Mouse (Mus musculus) neural tube, embryonic 14.5 days (tissue): ENCODE measurements at regions not wholly inside any gene's neighbourhood (a gene's known extent, or its start where the extent isn't known, plus 50 kb on each side); places are given as distances from the start of the nearest gene placed in this dataset.
A peak's percentile ranks its signal among the peaks of the same experiment; 100 is the strongest.

Source experiments
- ATAC-seq: fragments of 200-750 bp; cut with Nextera tagmentation; 2 replicates; pipeline ENCODE4 v1.8.0; 2017; ENCODE audit warnings: low read depth, mild to moderate bottlenecking, moderate TSS enrichment, moderate library complexity
- H3K27ac ChIP-seq: fragments of 300-500 bp; sonication (generic); 2 replicates; pipeline ENCODE4 v1.5.1; 2014; ENCODE audit warnings: low read depth, mild to moderate bottlenecking, control low read depth, low read length, moderate library complexity, mixed read lengths
- H3K27me3 ChIP-seq: fragments of 300-500 bp; sonication (generic); 2 replicates; pipeline ENCODE4 v1.6.1; 2014; ENCODE audit warnings: low read length; ENCODE audit not compliant: control insufficient read depth, insufficient read depth
- H3K36me3 ChIP-seq: fragments of 300-500 bp; sonication (generic); 2 replicates; pipeline ENCODE4 v1.6.1; 2014; ENCODE audit warnings: low read length, mixed read lengths; ENCODE audit not compliant: control insufficient read depth, insufficient read depth
- H3K4me1 ChIP-seq: fragments of 300-500 bp; sonication (generic); 2 replicates; pipeline ENCODE4 v1.6.1; 2014; ENCODE audit warnings: low read length; ENCODE audit not compliant: control insufficient read depth, insufficient read depth
- H3K4me2 ChIP-seq: fragments of 300-500 bp; sonication (generic); 2 replicates; pipeline ENCODE4 v1.6.1; 2014; ENCODE audit warnings: mild to moderate bottlenecking, low read depth, low read length, control low read depth
- H3K4me3 ChIP-seq: fragments of 300-500 bp; sonication (generic); 2 replicates; pipeline ENCODE4 v1.5.1; 2014; ENCODE audit warnings: low read depth, low read length, control low read depth, mixed read lengths
- H3K9ac ChIP-seq: fragments of 300-500 bp; sonication (generic); replicated peaks from 2 replicates; pipeline ENCODE4 v1.6.1; 2014; ENCODE audit warnings: low read depth, mild to moderate bottlenecking, control low read depth, low read length, mixed read lengths
- H3K9me3 ChIP-seq: fragments of 300-500 bp; sonication (generic); 2 replicates; pipeline ENCODE4 v1.6.1; 2016; ENCODE audit warnings: low read length; ENCODE audit not compliant: control insufficient read depth
- WGBS: fragments of 180-500 bp; shearing (Covaris S2); extraction: QIAGEN DNeasy Blood & Tissue Kit; methylation state at CpG from one replicate; pipeline ENCODE4 v1.1.7; 2014; 5-methylcytosine and 5-hydroxymethylcytosine counted together

DNA sequence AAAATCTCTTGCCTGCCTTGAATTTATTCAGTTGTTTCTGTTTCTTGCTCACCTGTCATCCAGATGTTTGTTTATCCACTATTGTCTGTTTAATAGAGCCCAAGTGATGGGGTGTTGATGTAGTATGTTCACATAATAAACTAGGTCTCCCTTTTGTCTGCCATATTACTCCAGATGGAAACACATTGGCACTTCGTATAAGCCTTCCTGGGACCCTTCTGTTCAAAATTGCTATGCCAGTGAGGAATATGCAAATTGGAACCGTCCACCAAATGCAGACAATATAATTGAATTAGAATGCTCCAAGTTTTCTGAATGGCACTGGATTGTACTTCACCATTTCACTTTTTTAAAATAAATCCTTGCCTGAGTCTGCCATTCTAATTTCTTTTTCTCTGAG lies 383.5 kb downstream of the Rps29 start:
- Histone ChIP-seq H3K27me3 (no peaks in the 10 kb centered on the region), H3K4me2 (no peak overlapping the region), H3K4me1 (no peaks in the 10 kb centered on the region), H3K9me3 (no peaks in the 10 kb centered on the region), H3K36me3 (no peaks in the 10 kb centered on the region), H3K4me3 (no peak overlapping the region), H3K27ac (no peak overlapping the region), H3K9ac (no peak overlapping the region)
- 45% methylated on average over 2 of the region's 2 CpGs for WGBS
- 0 out of 2 replicates have a peak, but pooled peaks have one; percentile 49 for ATAC-seq

GRCm38 (mm10) chr12:68774800-68775199 lies 384.2 kb downstream of the Rps29 start:
- ATAC-seq: no peak
- Histone ChIP-seq H3K4me1 (no peaks in the 10 kb centered on the region), H3K9me3 (no peaks in the 10 kb centered on the region), H3K4me3 (no peak overlapping the region), H3K27me3 (no peaks in the 10 kb centered on the region), H3K9ac (no peak overlapping the region), H3K27ac (no peak overlapping the region), H3K4me2 (no peak overlapping the region), H3K36me3 (no peaks in the 10 kb centered on the region)
- 78% methylated on average over 8 of the region's 8 CpGs for WGBS

- no peaks in the 10 kb centered on the region for H3K9me3 ChIP-seq
- H3K27ac ChIP-seq: no peak overlapping the region
- no peaks in the 10 kb centered on the region for H3K4me1 ChIP-seq
- whole genome bisulfite sequencing: 88% methylated on average over 7 of the region's 7 CpGs
- H3K9ac ChIP-seq: no peak overlapping the region
- no peak overlapping the region for H3K4me3 ChIP-seq
- no peaks in the 10 kb centered on the region for H3K36me3 ChIP-seq
- H3K4me2 ChIP-seq: no peak overlapping the region
- no peak for ATAC-seq
- H3K27me3 ChIP-seq: no peaks in the 10 kb centered on the region
These were observed 400.5 kb downstream of the Rps29 start for GRCm38 (mm10) chr12:68758263-68759020.

DNA sequence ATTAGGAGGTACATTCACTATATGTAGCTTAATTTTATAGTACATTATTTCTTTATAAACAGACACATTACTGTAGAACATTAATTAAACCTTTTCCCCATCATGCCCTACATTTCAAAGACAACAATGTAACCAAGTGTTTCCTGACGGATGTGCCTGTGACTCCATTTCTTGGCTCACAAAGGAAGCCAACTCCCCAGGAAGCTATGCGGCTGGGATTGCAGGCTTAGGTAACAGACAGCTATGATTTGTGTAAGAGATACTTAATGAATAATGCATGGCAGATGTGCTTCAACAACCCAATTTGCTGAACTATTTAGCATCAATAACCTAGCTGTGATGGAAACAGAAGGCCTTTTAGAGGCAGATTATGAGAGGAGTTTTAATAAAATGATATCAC lies 430.1 kb downstream of the Rps29 start:
- peak; percentile 83 for ATAC-seq
- Histone ChIP-seq H3K4me3 (no peak overlapping the region), H3K9me3 (no peaks in the 10 kb centered on the region), H3K36me3 (no peaks in the 10 kb centered on the region), H3K4me1 (no peaks in the 10 kb centered on the region), H3K27ac (no peak overlapping the region), H3K27me3 (no peaks in the 10 kb centered on the region), H3K4me2 (no peak overlapping the region), H3K9ac (no peak overlapping the region)
- WGBS: 11% methylated on average over 2 of the region's 2 CpGs

GRCm38 (mm10) chr12:68718946-68719345 lies 440.0 kb downstream of the Rps29 start:
- ATAC-seq: no peak
- Histone ChIP-seq H3K4me2 (no peak overlapping the region), H3K27ac (no peak overlapping the region), H3K27me3 (no peaks in the 10 kb centered on the region), H3K9me3 (no peaks in the 10 kb centered on the region), H3K36me3 (no peaks in the 10 kb centered on the region), H3K4me1 (no peaks in the 10 kb centered on the region), H3K9ac (no peak overlapping the region), H3K4me3 (no peak overlapping the region)

GRCm38 (mm10) chr12:68694275-68695267 lies 464.4 kb downstream of the Rps29 start:
- Histone ChIP-seq H3K36me3 (no peaks in the 10 kb centered on the region), H3K27me3 (no peaks in the 10 kb centered on the region), H3K9me3 (no peaks in the 10 kb centered on the region), H3K4me2 (no peak overlapping the region), H3K27ac (no peak overlapping the region), H3K4me1 (no peaks in the 10 kb centered on the region), H3K4me3 (no peak overlapping the region), H3K9ac (no peak overlapping the region)
- no peak for ATAC-seq
- 43% methylated on average over 11 of the region's 11 CpGs for WGBS

- H3K4me3 ChIP-seq: no peak overlapping the region
- no peaks in the 10 kb centered on the region for H3K4me1 ChIP-seq
- WGBS: 91% methylated on average over 3 of the region's 3 CpGs
- ATAC-seq: no peak
- no peaks in the 10 kb centered on the region for H3K27me3 ChIP-seq
- H3K4me2 ChIP-seq: no peak overlapping the region
- H3K9me3 ChIP-seq: no peaks in the 10 kb centered on the region
- H3K36me3 ChIP-seq: no peaks in the 10 kb centered on the region
- H3K27ac ChIP-seq: no peak overlapping the region
- no peak overlapping the region for H3K9ac ChIP-seq
These were observed 470.7 kb downstream of the Rps29 start for GRCm38 (mm10) chr12:68688262-68688661.

GRCm38 (mm10) chr12:68683897-68684296 lies 475.1 kb downstream of the Rps29 start:
- H3K27ac ChIP-seq: no peak overlapping the region

GRCm38 (mm10) chr12:68683176-68683575 lies 475.8 kb downstream of the Rps29 start:
- WGBS: 7% methylated on average over 4 of the region's 4 CpGs
- no peak overlapping the region for H3K4me3 ChIP-seq
- no peak for ATAC-seq

More at GRCm38 (mm10) chr12:68683897-68684296, 475.1 kb downstream of the Rps29 start:
- no peak for ATAC-seq
- no peaks in the 10 kb centered on the region for H3K27me3 ChIP-seq
- no peaks in the 10 kb centered on the region for H3K4me1 ChIP-seq
- WGBS: 67% methylated on average over 1 of the region's 1 CpGs
- no peak overlapping the region for H3K4me3 ChIP-seq
- no peak overlapping the region for H3K4me2 ChIP-seq
- no peak overlapping the region for H3K9ac ChIP-seq
- no peaks in the 10 kb centered on the region for H3K9me3 ChIP-seq
- H3K36me3 ChIP-seq: no peaks in the 10 kb centered on the region

More at GRCm38 (mm10) chr12:68683176-68683575, 475.8 kb downstream of the Rps29 start:
- H3K27ac ChIP-seq: no peak overlapping the region
- H3K9ac ChIP-seq: no peak overlapping the region
- no peaks in the 10 kb centered on the region for H3K27me3 ChIP-seq
- no peaks in the 10 kb centered on the region for H3K9me3 ChIP-seq
- no peaks in the 10 kb centered on the region for H3K4me1 ChIP-seq
- H3K36me3 ChIP-seq: no peaks in the 10 kb centered on the region
- no peak overlapping the region for H3K4me2 ChIP-seq
